Comparison of ENCODE assay signal across 8 mouse cellular contexts in genomic region chr5:122318100-122318499, GRCm38 (mm10). TPM values are rescaled to one million over a fixed set of nuclear protein-coding genes. Genes with fewer than 3 reads are reported as not detected.
DNase-seq lines count a peak whose midpoint lies in the region; ATAC-seq and TF ChIP-seq lines count a peak whose summit lies in the region.

No protein-coding gene starts in this region.

- TF ChIP-seq CTCF in lung, embryonic 14.5 days (IDR thresholded peaks at IDR 0.05; ENCODE audit: low read depth), result peak; percentile 58

- DNase-seq in cerebellum, adult 9-11 months, result peak; percentile 40
- DNase-seq in cerebellum, adult 11 months, result no peak
- peak; percentile 91 for DNase-seq in A20 (ENCODE audit: low read depth, low spot score)
- DNase-seq in c-Kit-positive CD71-positive TER-119-negative erythroid progenitor cells, embryonic 14.5 days (ENCODE audit: low read depth), result peak; percentile 29
- DNase-seq in lung, embryonic 14.5 days, result peak; percentile 62
- DNase-seq in thymus, postnatal 10 days (ENCODE audit: low spot score in 2 of 2), result peak; percentile 59 to 72
- no peak for DNase-seq in midbrain, embryonic 11.5 days (ENCODE audit: low spot score, missing footprints)
- DNase-seq in frontal cortex, postnatal 36 days (ENCODE audit: low spot score in 2 of 2), result no peak

- H3K4me1 ChIP-seq in lung, embryonic 14.5 days (ENCODE audit: insufficient read depth), result 0 out of 2 replicates have a peak, but pooled peaks cover 2% of the 10 kb centered on the region
- no peaks in the 10 kb centered on the region for H3K4me1 ChIP-seq in midbrain, embryonic 11.5 days (ENCODE audit: control insufficient read depth, insufficient read depth, low read length)

- peaks cover 49% of the 10 kb centered on the region for H3K36me3 ChIP-seq in lung, embryonic 14.5 days (ENCODE audit: insufficient read depth)
- H3K36me3 ChIP-seq in midbrain, embryonic 11.5 days (ENCODE audit: control insufficient read depth, insufficient read depth, low read length), result no peaks in the 10 kb centered on the region; the same call in 1 of the 2 replicates

- no peaks in the 10 kb centered on the region for H3K27me3 ChIP-seq in lung, embryonic 14.5 days (ENCODE audit: insufficient read depth, low read length)
- no peaks in the 10 kb centered on the region for H3K27me3 ChIP-seq in midbrain, embryonic 11.5 days (ENCODE audit: control insufficient read depth, insufficient read depth, low read length)

- no peak overlapping the region for H3K27ac ChIP-seq in lung, embryonic 14.5 days (ENCODE audit: low read depth)
- H3K27ac ChIP-seq in midbrain, embryonic 11.5 days (ENCODE audit: low read depth, low read length), result no peak overlapping the region

- WGBS in lung, embryonic 14.5 days, result 82% methylated on average over 3 of the region's 3 CpGs
- WGBS in midbrain, embryonic 11.5 days, result 74% methylated on average over 3 of the region's 3 CpGs

- no peaks in the 10 kb centered on the region for H3K9me3 ChIP-seq in lung, embryonic 14.5 days (ENCODE audit: low read depth, low read length)
- no peaks in the 10 kb centered on the region for H3K9me3 ChIP-seq in midbrain, embryonic 11.5 days (ENCODE audit: control insufficient read depth, low read length)

- no peak for ATAC-seq in lung, embryonic 14.5 days (ENCODE audit: insufficient read depth)
- ATAC-seq in midbrain, embryonic 11.5 days (ENCODE audit: low FRiP score), result no peak

- H3K9ac ChIP-seq in lung, embryonic 14.5 days, result no peak overlapping the region
- no peak overlapping the region for H3K9ac ChIP-seq in midbrain, embryonic 11.5 days (ENCODE audit: low read length)

- H3K4me2 ChIP-seq in lung, embryonic 14.5 days, result no peak overlapping the region
- no peak overlapping the region for H3K4me2 ChIP-seq in midbrain, embryonic 11.5 days

- H3K4me3 ChIP-seq in lung, embryonic 14.5 days (ENCODE audit: low read depth, low read length), result no peak overlapping the region
- H3K4me3 ChIP-seq in midbrain, embryonic 11.5 days (ENCODE audit: low read depth, low read length), result no peak overlapping the region

RNA-seq across cellular contexts. Expression of gene Pptc7, which starts 33.9 kb away (rescaled TPM):
- polyA plus RNA-seq in lung, embryonic 14.5 days (2014; fragmentation: Nextera tagmentation; extraction: Ambion mirVana), result 9.5 and 10.1 TPM in 2 replicates
- 7.6 and 8.8 TPM in 2 replicates for polyA plus RNA-seq in midbrain, embryonic 11.5 days (2014; fragmentation: Nextera tagmentation; extraction: Ambion mirVana)

RNA-seq across cellular contexts. Expression of gene Rad9b, which starts 35.9 kb away (rescaled TPM):
- polyA plus RNA-seq in lung, embryonic 14.5 days (2014; fragmentation: Nextera tagmentation; extraction: Ambion mirVana), result 5.3 and 6.4 TPM in 2 replicates
- 9.7 and 11.1 TPM in 2 replicates for polyA plus RNA-seq in midbrain, embryonic 11.5 days (2014; fragmentation: Nextera tagmentation; extraction: Ambion mirVana)

RNA-seq across cellular contexts. Expression of gene Vps29, which starts 36.1 kb away (rescaled TPM):
- polyA plus RNA-seq in lung, embryonic 14.5 days (2014; fragmentation: Nextera tagmentation; extraction: Ambion mirVana), result 219 and 223 TPM in 2 replicates
- polyA plus RNA-seq in midbrain, embryonic 11.5 days (2014; fragmentation: Nextera tagmentation; extraction: Ambion mirVana), result 211 and 215 TPM in 2 replicates

RNA-seq across cellular contexts. Expression of gene Gpn3, which starts 53.6 kb away (rescaled TPM):
- 72.1 and 75.5 TPM in 2 replicates for polyA plus RNA-seq in lung, embryonic 14.5 days (2014; fragmentation: Nextera tagmentation; extraction: Ambion mirVana)
- polyA plus RNA-seq in midbrain, embryonic 11.5 days (2014; fragmentation: Nextera tagmentation; extraction: Ambion mirVana), result 61.2 and 64.9 TPM in 2 replicates

RNA-seq across cellular contexts. Expression of gene Tctn1, which starts 53.8 kb away (rescaled TPM):
- polyA plus RNA-seq in lung, embryonic 14.5 days (2014; fragmentation: Nextera tagmentation; extraction: Ambion mirVana), result 5.7 and 6.9 TPM in 2 replicates
- polyA plus RNA-seq in midbrain, embryonic 11.5 days (2014; fragmentation: Nextera tagmentation; extraction: Ambion mirVana), result 4.3 and 4.8 TPM in 2 replicates

Comparison
In these comparisons a context has a peak if more than half of its experiments do, and no peak if none do; other contexts are left out.
1. DNase-seq: peak in cerebellum, adult 9-11 months (single experiment), A20 (single experiment), c-Kit-positive CD71-positive TER-119-negative erythroid progenitor cells, embryonic 14.5 days (single experiment), lung, embryonic 14.5 days (single experiment) and thymus, postnatal 10 days (2 of 2); none in cerebellum, adult 11 months (single experiment), midbrain, embryonic 11.5 days (single experiment) and frontal cortex, postnatal 36 days (0 of 2).